Mouse (Mus musculus): ENCODE data around the gene Fbxo46. TPM values are rescaled to one million over a fixed set of nuclear protein-coding genes. Genes with fewer than 3 reads are reported as not detected.
"Not testable (repeated sequence)": the region's sequence is repeated elsewhere in the genome, so short reads cannot be mapped to it uniquely, and the experiment has no call there.

The Fbxo46 gene
- total and polyA plus RNA-seq, 2 experiments from 2014 or later: 11.9 to 22.8 TPM

- no peak for DNase-seq
- no peak for TF ChIP-seq CTCF (IDR thresholded peaks at IDR 0.05; ENCODE audit: low read depth)
- WGBS: 64% methylated on average over 6 of the region's 6 CpGs
- no peak overlapping the region for H3K27ac ChIP-seq (ENCODE audit: low read depth, low read length)
- H3K4me2 ChIP-seq (ENCODE audit: low read depth): peak overlapping the region; percentile 87
- H3K36me3 ChIP-seq (ENCODE audit: insufficient read depth): peaks cover 25% of the 10 kb centered on the region
- H3K4me3 ChIP-seq (ENCODE audit: low read depth, low read length): no peak overlapping the region
- no peak for ATAC-seq
- no peak overlapping the region; the same call in 1 of the 2 replicates for H3K9ac ChIP-seq
- H3K9me3 ChIP-seq (ENCODE audit: low read length): no peaks in the 10 kb centered on the region
- H3K4me1 ChIP-seq (ENCODE audit: insufficient read depth): peaks cover 20% of the 10 kb centered on the region
- H3K27me3 ChIP-seq (ENCODE audit: insufficient read depth, low read length): no peaks in the 10 kb centered on the region
Measured at GRCm38 (mm10) chr7:19147497-19148045, 27.9 kb downstream of the Fbxo46 start.

- Histone ChIP-seq H3K27me3 (ENCODE audit: insufficient read depth, low read length) (no peaks in the 10 kb centered on the region), H3K27ac (ENCODE audit: low read depth, low read length) (peak overlapping the region; percentile 88), H3K4me1 (ENCODE audit: insufficient read depth) (peaks cover 20% of the 10 kb centered on the region), H3K9me3 (ENCODE audit: low read length) (no peaks in the 10 kb centered on the region), H3K4me3 (ENCODE audit: low read depth, low read length) (peak overlapping the region; percentile 66), H3K4me2 (ENCODE audit: low read depth) (peak overlapping the region; percentile 87), H3K36me3 (ENCODE audit: insufficient read depth) (peaks cover 30% of the 10 kb centered on the region), H3K9ac (peak overlapping the region; percentile 67)
- ATAC-seq (no peak), DNase-seq (no peak)
- TF ChIP-seq CTCF (IDR thresholded peaks at IDR 0.05; ENCODE audit: low read depth): peak; percentile 21
- WGBS: 15% methylated on average over 20 of the region's 20 CpGs
Measured at GRCm38 (mm10) chr7:19148180-19148874, 28.7 kb downstream of the Fbxo46 start.

- peaks cover 20% of the 10 kb centered on the region for H3K4me1 ChIP-seq (ENCODE audit: insufficient read depth)
- peak within 1 kb of the TSS; percentile 87 for H3K4me2 ChIP-seq (ENCODE audit: low read depth)
- no peaks in the 10 kb centered on the region for H3K9me3 ChIP-seq (ENCODE audit: low read length)
- H3K27me3 ChIP-seq (ENCODE audit: insufficient read depth, low read length): no peaks in the 10 kb centered on the region
- H3K27ac ChIP-seq (ENCODE audit: low read depth, low read length): peak within 1 kb of the TSS; percentile 88
- peak; percentile 97 for ATAC-seq
- WGBS: under 1% methylated on average over 43 of the region's 43 CpGs
- 0 out of 2 replicates have a peak, but pooled peaks have one; percentile 13 for TF ChIP-seq CTCF (IDR thresholded peaks at IDR 0.05; ENCODE audit: low read depth)
- H3K9ac ChIP-seq: peak within 1 kb of the TSS; percentile 67
- H3K4me3 ChIP-seq (ENCODE audit: low read depth, low read length): peak within 1 kb of the TSS; percentile 66
- peak; percentile 99 for DNase-seq
- H3K36me3 ChIP-seq (ENCODE audit: insufficient read depth): peaks cover 37% of the 10 kb centered on the region
Measured at GRCm38 (mm10) chr7:19148875-19149541, 29.3 kb downstream of the Fbxo46 start, which contains the start of gene Qpctl. Gene Qpctl (minus strand): TSS chr7:19149291.

- Histone ChIP-seq H3K27ac (ENCODE audit: low read depth, low read length) (peak within 1 kb of the TSS; percentile 88), H3K27me3 (ENCODE audit: insufficient read depth, low read length) (no peaks in the 10 kb centered on the region), H3K4me1 (ENCODE audit: insufficient read depth) (peaks cover 20% of the 10 kb centered on the region), H3K4me2 (ENCODE audit: low read depth) (peak within 1 kb of the TSS; percentile 87), H3K9ac (peak within 1 kb of the TSS; percentile 67), H3K4me3 (ENCODE audit: low read depth, low read length) (peak within 1 kb of the TSS; percentile 66), H3K36me3 (ENCODE audit: insufficient read depth) (peaks cover 39% of the 10 kb centered on the region), H3K9me3 (ENCODE audit: low read length) (no peaks in the 10 kb centered on the region)
- TF ChIP-seq CTCF (IDR thresholded peaks at IDR 0.05; ENCODE audit: low read depth): no peak
- DNase-seq (peak; percentile 99), ATAC-seq (peak; percentile 92)
- under 1% methylated on average over 24 of the region's 24 CpGs for WGBS
Measured at GRCm38 (mm10) chr7:19149626-19150025, 30.0 kb downstream of the Fbxo46 start, which contains the start of gene Snrpd2. Gene Snrpd2 (plus strand): TSS chr7:19149722.

- H3K9ac ChIP-seq: not testable (repeated sequence)
- 90% methylated on average over 10 of the region's 10 CpGs for WGBS
Measured at GRCm38 (mm10) chr7:19151121-19151520, 31.5 kb downstream of the Fbxo46 start.

GRCm38 (mm10) chr7:19154796-19155195 lies 35.1 kb downstream of the Fbxo46 start:
- Histone ChIP-seq H3K27me3 (ENCODE audit: insufficient read depth, low read length) (no peaks in the 10 kb centered on the region), H3K4me1 (ENCODE audit: insufficient read depth) (peaks cover 21% of the 10 kb centered on the region), H3K9ac (no peak overlapping the region), H3K36me3 (ENCODE audit: insufficient read depth) (peaks cover 26% of the 10 kb centered on the region), H3K27ac (ENCODE audit: low read depth, low read length) (no peak overlapping the region), H3K9me3 (ENCODE audit: low read length) (no peaks in the 10 kb centered on the region), H3K4me3 (ENCODE audit: low read depth, low read length) (no peak overlapping the region), H3K4me2 (ENCODE audit: low read depth) (no peak overlapping the region)
- no peak for TF ChIP-seq CTCF (IDR thresholded peaks at IDR 0.05; ENCODE audit: low read depth)
- 60% methylated on average over 8 of the region's 8 CpGs for WGBS
- DNase-seq: no peak
- no peak for ATAC-seq

More at GRCm38 (mm10) chr7:19151121-19151520, 31.5 kb downstream of the Fbxo46 start:
- H3K27me3 ChIP-seq (ENCODE audit: insufficient read depth, low read length); H3K27ac ChIP-seq (ENCODE audit: low read depth, low read length); H3K9me3 ChIP-seq (ENCODE audit: low read length); DNase-seq; H3K4me2 ChIP-seq (ENCODE audit: low read depth); H3K4me3 ChIP-seq (ENCODE audit: low read depth, low read length); ATAC-seq: not testable (repeated sequence)
- Histone ChIP-seq H3K4me1 (ENCODE audit: insufficient read depth) (peaks cover 20% of the 10 kb centered on the region), H3K36me3 (ENCODE audit: insufficient read depth) (peaks cover 29% of the 10 kb centered on the region)

Measured in forebrain, postnatal 0 days (tissue).